Mouse (Mus musculus): ENCODE measurements around the gene Cplx2. TPM values are rescaled to one million over a fixed set of nuclear protein-coding genes. Genes with fewer than 3 reads are reported as not detected.
A peak's percentile ranks its signal among the peaks of the same experiment; 100 is the strongest.

Gene Cplx2
- polyA plus RNA-seq, 1 experiment, result 496 TPM

- Histone ChIP-seq H3K27ac (ENCODE audit: insufficient read depth, low read length) (peak overlapping the region; percentile 53; the same call in 1 of the 2 replicates), H3K4me1 (ENCODE audit: control insufficient read depth, insufficient read depth, low read length) (peaks cover 18% of the 10 kb centered on the region), H3K4me3 (ENCODE audit: insufficient read depth, low read length) (no peak overlapping the region)
- TF ChIP-seq POLR2A (IDR thresholded peaks at IDR 0.05; ENCODE audit: extremely low read depth, insufficient read depth, low read length), result no peak
- no peak for TF ChIP-seq CTCF (IDR thresholded peaks at IDR 0.05; ENCODE audit: extremely low read depth, insufficient read depth, low read length)
Observed at GRCm38 (mm10) chr13:54331825-54332675, 39.1 kb upstream of the Cplx2 start.

GRCm38 (mm10) chr13:54332921-54333477 is 38.1 kb upstream of the Cplx2 start:
- Histone ChIP-seq H3K4me1 (ENCODE audit: control insufficient read depth, insufficient read depth, low read length) (peaks cover 18% of the 10 kb centered on the region), H3K4me3 (ENCODE audit: insufficient read depth, low read length) (no peak overlapping the region), H3K27ac (ENCODE audit: insufficient read depth, low read length) (no peak overlapping the region)
- TF ChIP-seq CTCF (IDR thresholded peaks at IDR 0.05; ENCODE audit: extremely low read depth, insufficient read depth, low read length), result no peak
- no peak for TF ChIP-seq POLR2A (IDR thresholded peaks at IDR 0.05; ENCODE audit: extremely low read depth, insufficient read depth, low read length)

- Histone ChIP-seq H3K4me3 (ENCODE audit: insufficient read depth, low read length) (no peak overlapping the region), H3K4me1 (ENCODE audit: control insufficient read depth, insufficient read depth, low read length) (peaks cover 9% of the 10 kb centered on the region), H3K27ac (ENCODE audit: insufficient read depth, low read length) (no peak overlapping the region)
- TF ChIP-seq CTCF (IDR thresholded peaks at IDR 0.05; ENCODE audit: extremely low read depth, insufficient read depth, low read length), result no peak
- no peak for TF ChIP-seq POLR2A (IDR thresholded peaks at IDR 0.05; ENCODE audit: extremely low read depth, insufficient read depth, low read length)
Observed at GRCm38 (mm10) chr13:54337058-54337457, 34.1 kb upstream of the Cplx2 start.

DNA sequence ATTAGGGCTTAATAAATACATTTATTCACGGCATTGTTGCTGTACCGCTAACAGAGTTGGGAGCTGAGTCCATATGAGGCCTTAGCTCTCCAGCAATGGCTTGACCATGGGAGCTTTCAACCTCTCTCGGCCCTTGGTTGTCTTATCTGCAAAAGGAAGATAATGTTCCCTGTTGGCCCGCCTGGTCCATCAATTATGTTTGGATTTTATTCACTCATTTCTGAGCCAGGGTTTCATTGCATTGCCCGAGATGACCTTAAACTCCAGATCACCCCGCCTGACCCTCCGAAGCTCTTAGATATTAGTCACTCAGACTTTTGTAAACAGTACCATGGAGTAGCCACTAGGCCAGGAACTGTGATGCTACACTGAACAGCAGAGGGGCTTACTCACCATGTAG is 33.6 kb upstream of the Cplx2 start:
- H3K4me1 ChIP-seq (ENCODE audit: control insufficient read depth, insufficient read depth, low read length), result peaks cover 8% of the 10 kb centered on the region
- H3K4me3 ChIP-seq (ENCODE audit: insufficient read depth, low read length), result no peak overlapping the region
- no peak overlapping the region for H3K27ac ChIP-seq (ENCODE audit: insufficient read depth, low read length)
- TF ChIP-seq CTCF (IDR thresholded peaks at IDR 0.05; ENCODE audit: extremely low read depth, insufficient read depth, low read length) (no peak), POLR2A (IDR thresholded peaks at IDR 0.05; ENCODE audit: extremely low read depth, insufficient read depth, low read length) (no peak)

- TF ChIP-seq POLR2A (IDR thresholded peaks at IDR 0.05; ENCODE audit: extremely low read depth, insufficient read depth, low read length), result no peak
- peak; percentile 24; the same call in 1 of the 2 replicates for TF ChIP-seq CTCF (IDR thresholded peaks at IDR 0.05; ENCODE audit: extremely low read depth, insufficient read depth, low read length)
- H3K4me1 ChIP-seq (ENCODE audit: control insufficient read depth, insufficient read depth, low read length), result peaks cover 8% of the 10 kb centered on the region
- no peak overlapping the region for H3K27ac ChIP-seq (ENCODE audit: insufficient read depth, low read length)
- H3K4me3 ChIP-seq (ENCODE audit: insufficient read depth, low read length), result no peak overlapping the region
Observed at GRCm38 (mm10) chr13:54338815-54339214, 32.3 kb upstream of the Cplx2 start.

DNA sequence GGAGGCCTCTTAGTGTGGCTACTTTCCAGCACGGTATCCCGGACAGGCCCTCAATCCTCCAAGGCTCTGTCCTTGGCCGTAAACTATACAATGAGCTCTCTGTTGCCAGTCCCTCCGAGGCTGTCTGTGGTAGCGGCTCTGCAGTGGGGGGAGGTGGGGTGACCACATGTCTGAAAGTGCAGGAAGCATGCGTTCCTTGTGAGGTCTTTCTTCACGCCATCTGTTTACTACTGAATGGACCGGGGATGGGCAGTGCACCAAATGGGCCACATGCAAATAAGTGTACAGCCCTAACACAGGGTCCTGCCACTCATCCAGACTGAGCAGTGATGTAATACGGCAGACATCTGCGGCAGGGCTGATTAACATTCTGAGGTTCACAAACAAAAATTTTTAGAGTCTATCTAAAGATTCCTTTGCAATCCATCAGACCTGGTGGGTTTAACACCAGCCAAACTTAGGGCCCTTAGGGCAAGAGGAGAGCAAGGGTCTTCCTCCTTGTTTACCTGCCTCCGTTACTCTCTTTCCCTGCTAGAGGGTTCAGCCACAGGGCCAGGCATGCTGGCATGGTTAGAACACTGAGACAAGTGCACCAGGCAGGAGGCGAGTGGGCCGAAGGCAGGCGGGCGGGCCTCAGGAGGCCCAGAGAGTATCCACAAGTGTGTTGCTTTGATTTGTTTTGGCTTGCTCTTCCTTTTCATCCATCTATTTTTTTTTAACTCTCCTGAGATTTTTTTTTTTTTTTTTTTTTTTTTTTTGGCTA is 25.1 kb upstream of the Cplx2 start:
- Histone ChIP-seq H3K4me1 (ENCODE audit: control insufficient read depth, insufficient read depth, low read length) (peaks cover 10% of the 10 kb centered on the region), H3K4me3 (ENCODE audit: insufficient read depth, low read length) (no peak overlapping the region), H3K27ac (ENCODE audit: insufficient read depth, low read length) (no peak overlapping the region)
- TF ChIP-seq POLR2A (IDR thresholded peaks at IDR 0.05; ENCODE audit: extremely low read depth, insufficient read depth, low read length) (no peak), CTCF (IDR thresholded peaks at IDR 0.05; ENCODE audit: extremely low read depth, insufficient read depth, low read length) (no peak)

GRCm38 (mm10) chr13:54348011-54348410 is 23.1 kb upstream of the Cplx2 start:
- Histone ChIP-seq H3K4me3 (ENCODE audit: insufficient read depth, low read length) (no peak overlapping the region), H3K4me1 (ENCODE audit: control insufficient read depth, insufficient read depth, low read length) (peaks cover 8% of the 10 kb centered on the region), H3K27ac (ENCODE audit: insufficient read depth, low read length) (no peak overlapping the region)
- TF ChIP-seq CTCF (IDR thresholded peaks at IDR 0.05; ENCODE audit: extremely low read depth, insufficient read depth, low read length), result no peak
- TF ChIP-seq POLR2A (IDR thresholded peaks at IDR 0.05; ENCODE audit: extremely low read depth, insufficient read depth, low read length), result no peak

DNA sequence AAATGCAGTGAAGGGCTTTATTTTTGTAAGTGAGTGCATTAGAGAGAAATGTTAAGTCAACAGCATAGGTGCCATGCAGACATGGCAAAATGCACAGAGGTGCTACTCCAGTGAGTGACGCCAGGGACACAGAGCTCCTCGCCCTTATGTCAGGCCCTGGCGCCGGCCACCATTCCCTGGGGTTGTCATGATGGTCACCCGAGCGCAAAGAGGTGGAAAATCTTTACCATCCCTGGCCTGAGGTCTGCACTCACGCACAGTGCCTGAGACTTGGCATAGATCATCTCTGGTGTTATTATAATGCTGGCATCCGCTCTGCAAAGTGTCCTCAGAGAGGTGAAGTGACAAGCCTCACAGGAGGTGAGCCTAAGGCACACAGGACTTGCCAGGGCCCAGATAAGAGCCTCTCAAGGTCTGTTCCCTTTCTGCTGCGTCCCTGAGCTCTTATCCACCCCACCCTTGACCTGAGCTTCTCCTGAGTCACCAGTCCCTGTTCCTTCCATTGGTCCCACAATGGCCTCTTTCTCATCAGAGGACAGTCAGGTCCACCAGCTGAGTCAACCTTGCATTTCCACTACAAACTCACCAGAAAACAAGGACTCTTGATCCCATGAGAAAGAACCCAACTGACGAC is 21.9 kb upstream of the Cplx2 start:
- Histone ChIP-seq H3K4me3 (ENCODE audit: insufficient read depth, low read length) (no peak overlapping the region), H3K4me1 (ENCODE audit: control insufficient read depth, insufficient read depth, low read length) (peaks cover 8% of the 10 kb centered on the region), H3K27ac (ENCODE audit: insufficient read depth, low read length) (no peak overlapping the region)
- TF ChIP-seq POLR2A (IDR thresholded peaks at IDR 0.05; ENCODE audit: extremely low read depth, insufficient read depth, low read length) (no peak), CTCF (IDR thresholded peaks at IDR 0.05; ENCODE audit: extremely low read depth, insufficient read depth, low read length) (no peak)

GRCm38 (mm10) chr13:54357420-54357819 is 13.7 kb upstream of the Cplx2 start:
- TF ChIP-seq POLR2A (IDR thresholded peaks at IDR 0.05; ENCODE audit: extremely low read depth, insufficient read depth, low read length) (no peak), CTCF (IDR thresholded peaks at IDR 0.05; ENCODE audit: extremely low read depth, insufficient read depth, low read length) (no peak)
- no peak overlapping the region for H3K4me3 ChIP-seq (ENCODE audit: insufficient read depth, low read length)
- no peak overlapping the region for H3K27ac ChIP-seq (ENCODE audit: insufficient read depth, low read length)

More at GRCm38 (mm10) chr13:54357420-54357819, 13.7 kb upstream of the Cplx2 start:
- H3K4me1 ChIP-seq (ENCODE audit: control insufficient read depth, insufficient read depth, low read length), result peaks cover 10% of the 10 kb centered on the region

All from cortical plate, adult 2 months (tissue).